ENCODE assay signal across 17 mouse cellular contexts in genomic region chr17:79152823-79153222, GRCm38 (mm10).
"Had no signal": no experiment of that assay in that cellular context is flagged by ENCODE, and none has a peak within 500 bp of the region (broad histone marks: within the 10 kb centered on the region; RNA-seq: fewer than 3 reads in every experiment).

No protein-coding gene starts in this region.

- ATAC-seq: lung, postnatal 0 days; midbrain, embryonic 13.5 days; midbrain, embryonic 15.5 days had no signal

- H3K4me2 ChIP-seq: lung, embryonic 15.5 days; midbrain, embryonic 11.5 days; midbrain, embryonic 13.5 days; midbrain, embryonic 15.5 days; neural tube, embryonic 12.5 days; stomach, embryonic 15.5 days had no signal

- H3K36me3 ChIP-seq: lung, embryonic 15.5 days; midbrain, embryonic 13.5 days; midbrain, embryonic 15.5 days; neural tube, embryonic 12.5 days; stomach, embryonic 15.5 days had no signal

- H3K27ac ChIP-seq: lung, embryonic 15.5 days; macrophage; midbrain, embryonic 13.5 days; midbrain, embryonic 15.5 days; neural tube, embryonic 12.5 days; stomach, embryonic 15.5 days; stomach, postnatal 0 days had no signal

- DNase-seq: lung, adult 2 months; lung, postnatal 14 days; lung, postnatal 36 days; right cerebral cortex, postnatal 14 days; thymus, adult 2 months; thymus, postnatal 25 days; thymus, postnatal 4 days had no signal

- H3K4me1 ChIP-seq: lung, embryonic 15.5 days; megakaryocyte, embryonic 14.5 days; midbrain, embryonic 13.5 days; midbrain, embryonic 15.5 days; neural tube, embryonic 12.5 days; stomach, embryonic 15.5 days had no signal

- H3K9me3 ChIP-seq: lung, embryonic 15.5 days; megakaryocyte, embryonic 14.5 days; midbrain, embryonic 13.5 days; midbrain, embryonic 15.5 days; neural tube, embryonic 12.5 days; stomach, embryonic 15.5 days had no signal

- H3K27me3 ChIP-seq: lung, embryonic 15.5 days; megakaryocyte, embryonic 14.5 days; midbrain, embryonic 13.5 days; midbrain, embryonic 15.5 days; neural tube, embryonic 12.5 days; stomach, embryonic 15.5 days had no signal

- H3K9ac ChIP-seq: lung, embryonic 15.5 days; midbrain, embryonic 13.5 days; midbrain, embryonic 15.5 days; neural tube, embryonic 12.5 days; stomach, embryonic 15.5 days had no signal

- H3K4me3 ChIP-seq: lung, embryonic 15.5 days; megakaryocyte, embryonic 14.5 days; midbrain, embryonic 13.5 days; midbrain, embryonic 15.5 days; neural tube, embryonic 12.5 days; stomach, embryonic 15.5 days had no signal
